Mouse (Mus musculus) E14TG2a.4 (cell line): ENCODE results near the gene Med13l.

Experiments
- CTCF ChIP-seq: conservative IDR thresholded peaks from 2 replicates; pipeline ENCODE4 v1.5.1; 2014; ENCODE audit warnings: low read length
- POU5F1 ChIP-seq: IDR thresholded peaks from 2 replicates; pipeline ENCODE4 v1.6.1; 2014; ENCODE audit warnings: low read length, borderline replicate concordance

DNA sequence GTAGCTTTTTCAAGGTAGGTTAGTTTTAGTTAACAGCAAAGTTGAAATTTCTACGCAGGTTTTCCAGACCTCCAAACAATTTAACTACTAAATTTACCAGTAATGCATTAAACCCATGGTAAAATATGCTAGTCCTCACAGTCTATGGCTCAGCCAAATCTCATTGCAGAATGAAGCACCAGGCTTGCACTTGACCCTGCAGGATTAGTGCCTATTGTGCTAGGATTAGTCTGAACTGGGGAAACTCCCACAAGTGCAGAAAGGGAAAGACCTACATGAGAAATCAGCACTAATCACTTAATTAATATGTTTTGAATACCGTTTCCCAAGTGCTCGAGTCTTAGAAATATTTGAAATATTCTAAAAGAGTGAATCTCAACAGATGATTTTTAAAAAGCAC is 40.0 kb upstream of the Med13l start:
- TF ChIP-seq CTCF (no peak), POU5F1 (no peak)
